Mouse (Mus musculus): ENCODE measurements around the gene 4833439L19Rik.

DNA sequence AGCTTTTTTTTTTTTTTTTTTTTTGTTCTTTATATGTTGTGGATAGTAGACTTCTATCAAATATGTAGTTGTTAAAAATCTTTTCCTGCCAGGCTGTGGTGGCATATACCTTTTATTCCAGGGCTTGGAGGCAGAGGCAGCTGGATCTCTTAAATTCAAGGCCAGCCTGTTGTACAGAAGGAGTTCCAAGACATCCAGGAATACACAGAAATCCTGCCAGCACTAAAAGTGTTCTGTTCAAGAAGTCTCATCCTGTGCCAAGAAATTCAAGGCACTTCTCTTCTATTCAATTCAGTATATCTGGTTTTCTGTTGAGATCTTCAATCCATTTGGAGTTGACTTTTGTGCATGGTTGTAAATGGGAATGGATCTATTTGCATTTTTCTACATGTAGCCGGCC, 59.3 kb downstream of the 4833439L19Rik start:
- TF ChIP-seq MXI1 (IDR thresholded peaks at IDR 0.05; ENCODE audit: low read depth, low read length) (no peak), RAD21 (IDR thresholded peaks at IDR 0.05; ENCODE audit: low read depth, low read length) (no peak), POLR2A (IDR thresholded peaks at IDR 0.05; ENCODE audit: low read depth, low read length) (no peak), ZNF384 (IDR thresholded peaks at IDR 0.05; ENCODE audit: low read depth, low read length) (no peak), CTCF (conservative IDR thresholded peaks at IDR 0.05 in 1 of 2, IDR thresholded peaks at IDR 0.05 in 1 of 2; ENCODE audit: low read depth in 2 of 2, low read length in 2 of 2) (no peak), BHLHE40 (IDR thresholded peaks at IDR 0.05; ENCODE audit: low read depth, low read length) (no peak), ZMIZ1 (IDR thresholded peaks at IDR 0.05; ENCODE audit: low read depth, low read length) (no peak)

Measured in CH12.LX (cell line).